Mouse (Mus musculus): ENCODE measurements around the gene Mycl.

Mycl gene

GRCm38 (mm10) chr4:123014501-123015282 lies 19.2 kb downstream of the Mycl start:
- DNase-seq (ENCODE audit: low read depth), result no peak

GRCm38 (mm10) chr4:123016451-123016957 lies 21.1 kb downstream of the Mycl start, which contains the start of gene Trit1:
Gene Trit1, plus strand, starts transcription at chr4:123016597.
- peak; percentile 82 for DNase-seq (ENCODE audit: low read depth)

GRCm38 (mm10) chr4:123021591-123021990 lies 26.1 kb downstream of the Mycl start:
- no peak for DNase-seq (ENCODE audit: low read depth)

GRCm38 (mm10) chr4:123022896-123023295 lies 27.4 kb downstream of the Mycl start:
- DNase-seq (ENCODE audit: low read depth), result no peak

- DNase-seq (ENCODE audit: low read depth), result no peak
Measured at GRCm38 (mm10) chr4:123025418-123025817, 30.0 kb downstream of the Mycl start.

- DNase-seq (ENCODE audit: low read depth), result no peak
Measured at GRCm38 (mm10) chr4:123026161-123026560, 30.7 kb downstream of the Mycl start.

GRCm38 (mm10) chr4:123026597-123026996 lies 31.1 kb downstream of the Mycl start:
- DNase-seq (ENCODE audit: low read depth), result no peak

- no peak for DNase-seq (ENCODE audit: low read depth)
Measured at GRCm38 (mm10) chr4:123034841-123035240, 39.4 kb downstream of the Mycl start.

- DNase-seq (ENCODE audit: low read depth), result no peak
Measured at GRCm38 (mm10) chr4:123035636-123036035, 40.2 kb downstream of the Mycl start.

- DNase-seq (ENCODE audit: low read depth), result no peak
Measured at GRCm38 (mm10) chr4:123036710-123037109, 41.3 kb downstream of the Mycl start.

- DNase-seq (ENCODE audit: low read depth), result no peak
Measured at GRCm38 (mm10) chr4:123041131-123041530, 45.7 kb downstream of the Mycl start.

GRCm38 (mm10) chr4:123043858-123044257 lies 48.4 kb downstream of the Mycl start:
- DNase-seq (ENCODE audit: low read depth), result no peak

- no peak for DNase-seq (ENCODE audit: low read depth)
Measured at GRCm38 (mm10) chr4:123044842-123045241, 49.4 kb downstream of the Mycl start.

GRCm38 (mm10) chr4:123046300-123046699 lies 50.8 kb downstream of the Mycl start:
- DNase-seq (ENCODE audit: low read depth), result no peak

GRCm38 (mm10) chr4:123050681-123051211 lies 55.3 kb downstream of the Mycl start:
- peak; percentile 8 for DNase-seq (ENCODE audit: low read depth)
